Mouse (Mus musculus) liver, embryonic 12.5 days (tissue): ENCODE results near the gene Gm6040. TPM values are rescaled to one million over a fixed set of nuclear protein-coding genes. Genes with fewer than 3 reads are reported as not detected.

Source experiments
- ATAC-seq: fragments of 200-750 bp; cut with Nextera tagmentation; 2 replicates; pipeline ENCODE4 v1.8.0; 2017; ENCODE audit warnings: moderate number of reproducible peaks, mild to moderate bottlenecking, moderate library complexity
- H3K27ac ChIP-seq: fragments of 300-500 bp; sonication (generic); 2 replicates; pipeline ENCODE4 v1.5.1; 2016; ENCODE audit warnings: mild to moderate bottlenecking
- H3K27me3 ChIP-seq: fragments of 300-500 bp; sonication (generic); replicated peaks from 2 replicates; pipeline ENCODE4 v1.6.1; 2016; ENCODE audit warnings: mild to moderate bottlenecking, moderate library complexity
- H3K36me3 ChIP-seq: fragments of 300-500 bp; sonication (generic); 2 replicates; pipeline ENCODE4 v1.6.1; 2016; ENCODE audit warnings: mild to moderate bottlenecking, moderate library complexity
- H3K4me1 ChIP-seq: fragments of 300-500 bp; sonication (generic); 2 replicates; pipeline ENCODE4 v1.6.1; 2016
- H3K4me2 ChIP-seq: fragments of 300-500 bp; sonication (generic); 2 replicates; pipeline ENCODE4 v1.6.1; 2016; ENCODE audit warnings: mild to moderate bottlenecking, moderate library complexity
- H3K4me3 ChIP-seq: fragments of 300-500 bp; sonication (generic); 2 replicates; pipeline ENCODE4 v1.5.1; 2016; ENCODE audit warnings: mild to moderate bottlenecking, moderate library complexity
- H3K9ac ChIP-seq: fragments of 300-500 bp; sonication (generic); 2 replicates; pipeline ENCODE4 v1.6.1; 2016; ENCODE audit warnings: mild to moderate bottlenecking, moderate library complexity
- H3K9me3 ChIP-seq: fragments of 300-500 bp; sonication (generic); replicated peaks from 2 replicates; pipeline ENCODE4 v1.6.1; 2016; ENCODE audit warnings: mild to moderate bottlenecking, moderate library complexity
- WGBS: fragments of 180-500 bp; shearing (Covaris S2); methylation state at CpG from one replicate; pipeline ENCODE4 v1.1.7; 2016; ENCODE audit not compliant: insufficient replicate concordance; 5-methylcytosine and 5-hydroxymethylcytosine counted together
- polyA plus RNA-seq: library from polyadenylated mRNA; unstranded; fragments of >200 nt; fragmentation: Nextera tagmentation; extraction: Ambion mirVana; gene quantifications from 2 replicates; pipeline ENCODE4 v1.2.1, GENCODE M21; 2016

Gm6040 gene
- polyA plus RNA-seq = not detected in 2 replicates

- H3K4me2 ChIP-seq = no peak within 1 kb of the TSS
- no peak within 1 kb of the TSS for H3K4me3 ChIP-seq
- 0 out of 2 replicates have a peak, but pooled peaks cover 3% of the 10 kb centered on the region for H3K9me3 ChIP-seq
- ATAC-seq = no peak
- no peaks in the 10 kb centered on the region for H3K4me1 ChIP-seq
- no peak within 1 kb of the TSS for H3K9ac ChIP-seq
- 48% methylated on average over 3 of the region's 3 CpGs for WGBS
- no peak within 1 kb of the TSS for H3K27ac ChIP-seq
- H3K27me3 ChIP-seq = no peaks in the 10 kb centered on the region
- no peaks in the 10 kb centered on the region for H3K36me3 ChIP-seq
Observed at GRCm38 (mm10) chr8:20921971-20922370, at the start of gene Gm6040. TSS of gene Gm6040 (minus strand) at chr8:20922071.

- Histone ChIP-seq H3K9me3 (0 out of 2 replicates have a peak, but pooled peaks cover 4% of the 10 kb centered on the region), H3K4me2 (no peak overlapping the region), H3K36me3 (no peaks in the 10 kb centered on the region), H3K27ac (no peak overlapping the region), H3K27me3 (no peaks in the 10 kb centered on the region), H3K9ac (no peak overlapping the region), H3K4me1 (no peaks in the 10 kb centered on the region), H3K4me3 (no peak overlapping the region)
- 55% methylated on average over 2 of the region's 2 CpGs for WGBS
- no peak for ATAC-seq
Observed at GRCm38 (mm10) chr8:20964531-20964930, 42.7 kb upstream of the Gm6040 start.

- Histone ChIP-seq H3K9ac (no peak within 1 kb of the TSS), H3K27me3 (no peaks in the 10 kb centered on the region), H3K4me3 (no peak within 1 kb of the TSS), H3K4me1 (no peaks in the 10 kb centered on the region), H3K9me3 (peaks cover 22% of the 10 kb centered on the region), H3K4me2 (no peak within 1 kb of the TSS), H3K36me3 (no peaks in the 10 kb centered on the region), H3K27ac (no peak within 1 kb of the TSS)
- ATAC-seq = no peak
- 61% methylated on average over 3 of the region's 3 CpGs for WGBS
Observed at GRCm38 (mm10) chr8:20944610-20945009, 22.7 kb upstream of the Gm6040 start, which contains the start of gene AY761185. TSS of gene AY761185 (minus strand) at chr8:20944710.

- 62% methylated on average over 1 of the region's 1 CpGs for WGBS
- Histone ChIP-seq H3K4me3 (no peak overlapping the region), H3K4me2 (no peak overlapping the region), H3K27me3 (no peaks in the 10 kb centered on the region), H3K9me3 (no peaks in the 10 kb centered on the region; the same call in 1 of the 2 replicates), H3K9ac (no peak overlapping the region), H3K4me1 (no peaks in the 10 kb centered on the region), H3K36me3 (no peaks in the 10 kb centered on the region), H3K27ac (no peak overlapping the region)
- no peak for ATAC-seq
Observed at GRCm38 (mm10) chr8:20912288-20912687, 9.6 kb downstream of the Gm6040 start.

- 36% methylated on average over 2 of the region's 2 CpGs for WGBS
- H3K4me1 ChIP-seq = no peaks in the 10 kb centered on the region
- no peaks in the 10 kb centered on the region for H3K27me3 ChIP-seq
- H3K9me3 ChIP-seq = peaks cover 6% of the 10 kb centered on the region; the same call in 1 of the 2 replicates
- no peaks in the 10 kb centered on the region for H3K36me3 ChIP-seq
- no peak overlapping the region for H3K4me2 ChIP-seq
- no peak overlapping the region for H3K9ac ChIP-seq
- no peak overlapping the region for H3K4me3 ChIP-seq
- no peak overlapping the region for H3K27ac ChIP-seq
- ATAC-seq = no peak
Observed at GRCm38 (mm10) chr8:20908256-20908655, 13.6 kb downstream of the Gm6040 start.

GRCm38 (mm10) chr8:20907119-20907518, 14.8 kb downstream of the Gm6040 start:
- no peak overlapping the region for H3K9ac ChIP-seq
- no peak for ATAC-seq
- WGBS = 67% methylated on average over 2 of the region's 2 CpGs

GRCm38 (mm10) chr8:20902527-20902926, 19.3 kb downstream of the Gm6040 start, which contains the start of gene Gm15056:
TSS of gene Gm15056 (minus strand) at chr8:20902627.
- 35% methylated on average over 2 of the region's 2 CpGs for WGBS

More at GRCm38 (mm10) chr8:20907119-20907518, 14.8 kb downstream of the Gm6040 start:
- Histone ChIP-seq H3K4me2 (no peak overlapping the region), H3K4me3 (no peak overlapping the region), H3K27me3 (no peaks in the 10 kb centered on the region), H3K4me1 (no peaks in the 10 kb centered on the region), H3K27ac (no peak overlapping the region), H3K9me3 (peaks cover 6% of the 10 kb centered on the region; the same call in 1 of the 2 replicates), H3K36me3 (no peaks in the 10 kb centered on the region)

GRCm38 (mm10) chr8:20892369-20892768, 29.5 kb downstream of the Gm6040 start, which contains the start of gene Defb33:
TSS of gene Defb33 (plus strand) at chr8:20892669.
- no peak for ATAC-seq
- Histone ChIP-seq H3K9ac (no peak within 1 kb of the TSS), H3K36me3 (no peaks in the 10 kb centered on the region), H3K4me2 (no peak within 1 kb of the TSS), H3K4me3 (no peak within 1 kb of the TSS), H3K27me3 (no peaks in the 10 kb centered on the region), H3K4me1 (no peaks in the 10 kb centered on the region), H3K9me3 (peaks cover 13% of the 10 kb centered on the region), H3K27ac (no peak within 1 kb of the TSS)
- WGBS = 71% methylated on average over 2 of the region's 2 CpGs

More at GRCm38 (mm10) chr8:20902527-20902926, 19.3 kb downstream of the Gm6040 start, which contains the start of gene Gm15056:
- Histone ChIP-seq H3K9ac (no peak within 1 kb of the TSS), H3K27ac (no peak within 1 kb of the TSS), H3K36me3 (no peaks in the 10 kb centered on the region), H3K4me2 (no peak within 1 kb of the TSS), H3K4me1 (no peaks in the 10 kb centered on the region), H3K27me3 (no peaks in the 10 kb centered on the region), H3K4me3 (no peak within 1 kb of the TSS), H3K9me3 (peaks cover 9% of the 10 kb centered on the region; the same call in 1 of the 2 replicates)
- ATAC-seq = no peak

- Histone ChIP-seq H3K27me3 (no peaks in the 10 kb centered on the region), H3K4me3 (no peak overlapping the region), H3K9ac (no peak overlapping the region), H3K9me3 (peaks cover 8% of the 10 kb centered on the region; the same call in 1 of the 2 replicates), H3K4me1 (no peaks in the 10 kb centered on the region), H3K36me3 (no peaks in the 10 kb centered on the region), H3K27ac (no peak overlapping the region), H3K4me2 (no peak overlapping the region)
- 36% methylated on average over 6 of the region's 6 CpGs for WGBS
- no peak for ATAC-seq
Observed at GRCm38 (mm10) chr8:20874608-20875007, 47.3 kb downstream of the Gm6040 start.

Other genes starting within 250 kb of the Gm6040 start
- not detected in 2 replicates for gene Defb33, start 29.4 kb downstream of the Gm6040 start, polyA plus RNA-seq
- gene Gm15056, start 19.4 kb downstream of the Gm6040 start, polyA plus RNA-seq = not detected in 2 replicates
- gene AY761185, start 22.6 kb upstream of the Gm6040 start, polyA plus RNA-seq = not detected in 2 replicates
- gene Defa21, start 103.5 kb upstream of the Gm6040 start, polyA plus RNA-seq = not detected in 2 replicates
- not detected in 2 replicates for gene Defa23, start 133.0 kb upstream of the Gm6040 start, polyA plus RNA-seq
- gene Defa35, start 143.0 kb upstream of the Gm6040 start, polyA plus RNA-seq = not detected in 2 replicates
- not detected in 2 replicates for gene Defa25, start 162.4 kb upstream of the Gm6040 start, polyA plus RNA-seq
- gene Gm14851, start 174.0 kb upstream of the Gm6040 start, polyA plus RNA-seq = not detected in 2 replicates
- gene Defa30, start 212.6 kb upstream of the Gm6040 start, polyA plus RNA-seq = not detected in 2 replicates
- not detected in 2 replicates for gene Defa22, start 240.2 kb upstream of the Gm6040 start, polyA plus RNA-seq